Mouse (Mus musculus) Patski (cell line): ENCODE measurements around the gene Ptpdc1. TPM values are rescaled to one million over a fixed set of nuclear protein-coding genes. Genes with fewer than 3 reads are reported as not detected.

Experiments
- ATAC-seq: fragments of 100-300 bp; one replicate; pipeline ENCODE4 v1.8.0; 2021
- CTCF ChIA-PET: fragments of 350-600 bp; sonication (Branson Sonifier 250); formaldehyde crosslinking; loops from one replicate; lab custom pipeline; 2022; ENCODE audit warnings: inconsistent platforms; lab: Charles Lee
- POLR2A ChIA-PET: fragments of 350-600 bp; sonication (Branson Sonifier 250); formaldehyde crosslinking; loops from one replicate; lab custom pipeline; 2022; ENCODE audit warnings: antibody characterized with exemption, inconsistent platforms; lab: Charles Lee
- DNase-seq: peaks from one replicate; pipeline ENCODE4 v3.0.0-alpha.2; 2011; ENCODE audit warnings: low read depth, low spot score
- H3K27me3 ChIP-seq: fragments of 371-371 bp; one replicate; pipeline ENCODE4 v1.5.1; 2021
- CTCF ChIP-seq: fragments of 100-300 bp; IDR thresholded peaks from one replicate; pipeline ENCODE4 v1.5.1; 2021
- in situ Hi-C: fragments of 300-500 bp; cut with MboI; formaldehyde crosslinking; loops from 3 replicates; pipeline ENCODE4 v1.11.1; 2018; ENCODE audit warnings: low pct_unique_long_range_greater_than_20kb, mixed read lengths
- polyA plus RNA-seq: library from polyadenylated mRNA; unstranded; gene quantifications from one replicate; pipeline ENCODE4 v1.2.3, GENCODE M21; 2021

Gene Ptpdc1
- polyA plus RNA-seq, 1 experiment from 2014 or later = 8.9 TPM

- DNase-seq (no peak), ATAC-seq (peak; percentile 55)
- ChIA-PET POLR2A (no interaction called here), CTCF (interaction anchor here (1.3 kb wide), 1 partner anchor 8 kb away, joined by 5 read pairs; no protein-coding TSS in a partner anchor)
- no peak for TF ChIP-seq CTCF
- no peaks in the 10 kb centered on the region for H3K27me3 ChIP-seq
- in situ Hi-C loops = no loop called here
Measured at GRCm38 (mm10) chr13:48624968-48625398, 481 bp downstream of the Ptpdc1 start.

- DNase-seq (no peak), ATAC-seq (no peak)
- ChIA-PET POLR2A (interaction anchor here (0.6 to 0.7 kb wide), 2 partner anchors 24 to 60 kb away, joined by 3 read pairs; no protein-coding TSS in a partner anchor), CTCF (interaction anchor here (1.0 to 1.3 kb wide), 2 partner anchors 13 to 21 kb away, joined by 3 to 6 read pairs; no protein-coding TSS in a partner anchor)
- no peak for TF ChIP-seq CTCF
- no peaks in the 10 kb centered on the region for H3K27me3 ChIP-seq
- in situ Hi-C loops = no loop called here
Measured at GRCm38 (mm10) chr13:48618890-48619289, 6.6 kb downstream of the Ptpdc1 start.

- ChIA-PET POLR2A (no interaction called here), CTCF (interaction anchor here (1.0 to 1.5 kb wide), 3 partner anchors 8 to 22 kb away, joined by 3 to 6 read pairs (median 5); partner anchors contain the start of gene Ptpdc1)
- DNase-seq = no peak
Measured at GRCm38 (mm10) chr13:48617774-48618173, 7.7 kb downstream of the Ptpdc1 start.

GRCm38 (mm10) chr13:48614525-48614924 is 10.9 kb downstream of the Ptpdc1 start:
- in situ Hi-C loops = no loop called here
- DNase-seq (no peak), ATAC-seq (no peak)
- CTCF ChIA-PET = no interaction called here
- POLR2A ChIA-PET = no interaction called here
- no peak for TF ChIP-seq CTCF
- H3K27me3 ChIP-seq = no peaks in the 10 kb centered on the region

More at GRCm38 (mm10) chr13:48617774-48618173, 7.7 kb downstream of the Ptpdc1 start:
- no peaks in the 10 kb centered on the region for H3K27me3 ChIP-seq
- in situ Hi-C loops = no loop called here
- no peak for TF ChIP-seq CTCF
- no peak for ATAC-seq

- in situ Hi-C loops = no loop called here
- POLR2A ChIA-PET = no interaction called here
- CTCF ChIA-PET = interaction anchor here (0.9 to 1.2 kb wide), 2 partner anchors 33 to 44 kb away, joined by 3 read pairs; no protein-coding TSS in a partner anchor
- TF ChIP-seq CTCF = no peak
- ATAC-seq (peak; percentile 88), DNase-seq (peak; percentile 27)
- H3K27me3 ChIP-seq = no peaks in the 10 kb centered on the region
Measured at GRCm38 (mm10) chr13:48609106-48609505, 16.4 kb downstream of the Ptpdc1 start.

- H3K27me3 ChIP-seq = no peaks in the 10 kb centered on the region
- DNase-seq (no peak), ATAC-seq (no peak)
- TF ChIP-seq CTCF = no peak
- in situ Hi-C loops = no loop called here
- CTCF ChIA-PET = interaction anchor here (0.8 kb wide), 1 partner anchor 14 kb away, joined by 3 read pairs; no protein-coding TSS in a partner anchor
- POLR2A ChIA-PET = no interaction called here
Measured at GRCm38 (mm10) chr13:48604591-48604990, 20.9 kb downstream of the Ptpdc1 start.

GRCm38 (mm10) chr13:48603296-48603695 is 22.2 kb downstream of the Ptpdc1 start:
- no peak for TF ChIP-seq CTCF
- H3K27me3 ChIP-seq = no peaks in the 10 kb centered on the region
- ATAC-seq (no peak), DNase-seq (no peak)
- ChIA-PET CTCF (interaction anchor here (0.9 kb wide), 1 partner anchor 10 kb away, joined by 3 read pairs; no protein-coding TSS in a partner anchor), POLR2A (interaction anchor here (0.9 kb wide), 1 partner anchor 21 kb away, joined by 6 read pairs; no protein-coding TSS in a partner anchor)
- in situ Hi-C loops = no loop called here

- H3K27me3 ChIP-seq = no peaks in the 10 kb centered on the region
- ATAC-seq (no peak), DNase-seq (no peak)
- TF ChIP-seq CTCF = no peak
- POLR2A ChIA-PET = interaction anchor here (0.6 kb wide), 1 partner anchor 24 kb away, joined by 3 read pairs; no protein-coding TSS in a partner anchor
- in situ Hi-C loops = no loop called here
- CTCF ChIA-PET = no interaction called here
Measured at GRCm38 (mm10) chr13:48594605-48595004, 30.9 kb downstream of the Ptpdc1 start.

GRCm38 (mm10) chr13:48594031-48594430 is 31.4 kb downstream of the Ptpdc1 start:
- in situ Hi-C loops = no loop called here
- ChIA-PET CTCF (no interaction called here), POLR2A (no interaction called here)
- DNase-seq = no peak
- TF ChIP-seq CTCF = no peak
- H3K27me3 ChIP-seq = no peaks in the 10 kb centered on the region
- ATAC-seq = no peak

- CTCF ChIA-PET = interaction anchor here (1.6 kb wide), 1 partner anchor 12 kb away, joined by 3 read pairs; no protein-coding TSS in a partner anchor
- TF ChIP-seq CTCF = no peak
- H3K27me3 ChIP-seq = no peaks in the 10 kb centered on the region
- DNase-seq (no peak), ATAC-seq (no peak)
- in situ Hi-C loops = no loop called here
- POLR2A ChIA-PET = interaction anchor here (0.7 kb wide), 1 partner anchor 1850 kb away, joined by 3 read pairs; no protein-coding TSS in a partner anchor
Measured at GRCm38 (mm10) chr13:48593181-48593580, 32.3 kb downstream of the Ptpdc1 start.

- H3K27me3 ChIP-seq = no peaks in the 10 kb centered on the region
- ATAC-seq = no peak
- ChIA-PET POLR2A (no interaction called here), CTCF (interaction anchor here (1.2 to 1.4 kb wide), 3 partner anchors 14 to 62 kb away, joined by 3 read pairs; no protein-coding TSS in a partner anchor)
- in situ Hi-C loops = no loop called here
- no peak for DNase-seq
- TF ChIP-seq CTCF = no peak
Measured at GRCm38 (mm10) chr13:48590743-48591142, 34.7 kb downstream of the Ptpdc1 start.
